Mouse (Mus musculus) central nervous system, embryonic 18 days (tissue): ENCODE results near the gene Sf3a3. TPM values are rescaled to one million over a fixed set of nuclear protein-coding genes. Genes with fewer than 3 reads are reported as not detected.

Experiments used
- polyA plus RNA-seq: library from polyadenylated mRNA; depleted of rRNA; stranded (reverse); fragments of >200 nt; gene quantifications from 2 replicates; pipeline ENCODE4 v1.2.3, GENCODE M21; 2012; rRNA removed

Sf3a3 gene
- 56.8 and 57.2 TPM in 2 replicates for polyA plus RNA-seq

GRCm38 (mm10) chr4:124714545-124715481 is at the start of gene Sf3a3:
Sf3a3 (plus strand) TSS chr4:124714776.

GRCm38 (mm10) chr4:124693135-124693894 is 21.3 kb upstream of the Sf3a3 start, which contains the start of gene Utp11:
Utp11 (minus strand) TSS chr4:124693600.

GRCm38 (mm10) chr4:124700248-124700971 is 14.2 kb upstream of the Sf3a3 start, which contains the start of gene Fhl3:
Fhl3 (plus strand) TSS chr4:124700701.

GRCm38 (mm10) chr4:124741376-124742343 is 27.1 kb downstream of the Sf3a3 start, which contains the start of gene Inpp5b:
Inpp5b (plus strand) TSS chr4:124741850.

Other genes with a start within 250 kb of the Sf3a3 start
- gene 3100002H09Rik, start 104.0 kb upstream of the Sf3a3 start, polyA plus RNA-seq, result 0.21 TPM in 1 of 2 replicates, not detected in the other
- gene Pou3f1, start 58.0 kb upstream of the Sf3a3 start, polyA plus RNA-seq, result 16.5 and 23.7 TPM in 2 replicates
- 27.2 and 28.5 TPM in 2 replicates for gene Utp11, start 21.2 kb upstream of the Sf3a3 start, polyA plus RNA-seq
- gene Fhl3, start 14.1 kb upstream of the Sf3a3 start, polyA plus RNA-seq, result 2.5 and 2.8 TPM in 2 replicates
- gene Inpp5b, start 27.1 kb downstream of the Sf3a3 start, polyA plus RNA-seq, result 43.5 and 44.2 TPM in 2 replicates
- 10.0 TPM in 2 replicates for gene Mtf1, start 87.3 kb downstream of the Sf3a3 start, polyA plus RNA-seq
- gene Yrdc, start 135.9 kb downstream of the Sf3a3 start, polyA plus RNA-seq, result 60.2 and 62.9 TPM in 2 replicates
- gene 1110065P20Rik, start 136.4 kb downstream of the Sf3a3 start, polyA plus RNA-seq, result 91.0 and 99.3 TPM in 2 replicates
- gene Maneal, start 147.4 kb downstream of the Sf3a3 start, polyA plus RNA-seq, result 54.8 and 55.1 TPM in 2 replicates
- gene Epha10, start 166.1 kb downstream of the Sf3a3 start, polyA plus RNA-seq, result 26.8 and 30.2 TPM in 2 replicates
- gene 9930104L06Rik, start 222.3 kb downstream of the Sf3a3 start, polyA plus RNA-seq, result 21.3 and 23.1 TPM in 2 replicates
- gene Cdca8, start 224.5 kb downstream of the Sf3a3 start, polyA plus RNA-seq, result 12.1 and 12.6 TPM in 2 replicates